Mouse (Mus musculus) lung, postnatal 0 days (tissue): ENCODE measurements around the gene Jph2.

ENCODE experiments used
- CTCF ChIP-seq: IDR thresholded peaks from 2 replicates; pipeline ENCODE4 v1.5.1; 2016; ENCODE audit warnings: antibody characterized with exemption, mild to moderate bottlenecking
- EP300 ChIP-seq: IDR thresholded peaks from 2 replicates; pipeline ENCODE4 v1.6.1; 2016; ENCODE audit warnings: antibody characterized with exemption, mild to moderate bottlenecking, control low read depth

DNA sequence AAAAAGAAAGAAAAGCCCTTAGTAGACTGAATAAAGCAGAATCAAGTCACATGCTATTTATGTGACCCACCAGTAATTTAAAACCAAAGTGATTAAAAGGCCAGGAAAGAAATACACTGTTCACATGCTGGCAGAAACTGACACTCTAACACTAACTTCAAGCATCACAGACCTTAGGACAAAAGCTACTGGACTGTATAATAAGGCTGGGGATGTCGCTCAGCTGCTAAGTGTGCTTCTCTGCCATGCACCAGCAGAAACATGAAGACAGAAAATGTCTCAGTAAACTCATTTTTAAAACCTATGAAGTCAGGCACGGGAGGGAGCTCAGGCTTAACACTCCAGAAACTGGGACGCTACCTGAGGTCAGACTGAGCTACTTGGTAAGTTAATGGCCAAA, 12.4 kb upstream of the Jph2 start:
- TF ChIP-seq CTCF (no peak), EP300 (no peak)
